Mouse (Mus musculus) heart, embryonic 10.5 days (tissue): ENCODE measurements around the gene Iqub. TPM values are rescaled to one million over a fixed set of nuclear protein-coding genes. Genes with fewer than 3 reads are reported as not detected.

Experiments
- DNase-seq: peaks from one replicate; pipeline ENCODE4 v3.0.0-alpha.2; 2017; ENCODE audit warnings: low spot score
- H3K27ac ChIP-seq: fragments of 300-500 bp; sonication (generic); 2 replicates; pipeline ENCODE4 v1.5.1; 2016; ENCODE audit warnings: mild to moderate bottlenecking
- H3K27me3 ChIP-seq: fragments of 300-500 bp; sonication (generic); 2 replicates; pipeline ENCODE4 v1.6.1; 2016; ENCODE audit warnings: mild to moderate bottlenecking; ENCODE audit not compliant: poor library complexity, insufficient read depth, severe bottlenecking
- H3K36me3 ChIP-seq: fragments of 300-500 bp; sonication (generic); 2 replicates; pipeline ENCODE4 v1.6.1; 2016; ENCODE audit warnings: mild to moderate bottlenecking, moderate library complexity
- H3K4me1 ChIP-seq: fragments of 300-500 bp; sonication (generic); 2 replicates; pipeline ENCODE4 v1.6.1; 2016; ENCODE audit warnings: mild to moderate bottlenecking
- H3K4me3 ChIP-seq: fragments of 300-500 bp; sonication (generic); 2 replicates; pipeline ENCODE4 v1.5.1; 2016; ENCODE audit warnings: mild to moderate bottlenecking, moderate library complexity
- H3K9me3 ChIP-seq: fragments of 300-500 bp; sonication (generic); 2 replicates; pipeline ENCODE4 v1.6.1; 2016; ENCODE audit warnings: mild to moderate bottlenecking, moderate library complexity
- WGBS: fragments of 180-500 bp; shearing (Covaris S2); methylation state at CpG from one replicate; pipeline ENCODE4 v1.1.7; 2016; 5-methylcytosine and 5-hydroxymethylcytosine counted together
- polyA plus RNA-seq: library from polyadenylated mRNA; unstranded; fragments of >200 nt; fragmentation: Nextera tagmentation; extraction: Ambion mirVana; gene quantifications from 2 replicates; pipeline ENCODE4 v1.2.1, GENCODE M21; 2016

The Iqub gene
- polyA plus RNA-seq = 0.30 and 0.38 TPM in 2 replicates

- DNase-seq = peak; percentile 88
- H3K36me3 ChIP-seq = peaks cover 17% of the 10 kb centered on the region; the same call in 1 of the 2 replicates
- H3K4me3 ChIP-seq = no peak within 1 kb of the TSS
- peaks cover 7% of the 10 kb centered on the region for H3K4me1 ChIP-seq
- no peaks in the 10 kb centered on the region for H3K9me3 ChIP-seq
- peak within 1 kb of the TSS; percentile 72 for H3K27ac ChIP-seq
- 12% methylated on average over 13 of the region's 13 CpGs for WGBS
- no peaks in the 10 kb centered on the region for H3K27me3 ChIP-seq
Measured at GRCm38 (mm10) chr6:24514552-24515284, at the start of gene Iqub. Gene Iqub (minus strand): TSS chr6:24515067.

GRCm38 (mm10) chr6:24564081-24564480, 49.2 kb upstream of the Iqub start:
- no peak overlapping the region for H3K4me3 ChIP-seq

GRCm38 (mm10) chr6:24555488-24555887, 40.6 kb upstream of the Iqub start:
- no peak for DNase-seq
- H3K4me1 ChIP-seq = peaks cover 20% of the 10 kb centered on the region
- no peaks in the 10 kb centered on the region for H3K36me3 ChIP-seq
- no peak overlapping the region for H3K27ac ChIP-seq
- WGBS = 59% methylated on average over 2 of the region's 2 CpGs
- H3K9me3 ChIP-seq = no peaks in the 10 kb centered on the region
- H3K27me3 ChIP-seq = no peaks in the 10 kb centered on the region
- H3K4me3 ChIP-seq = no peak overlapping the region

More at GRCm38 (mm10) chr6:24564081-24564480, 49.2 kb upstream of the Iqub start:
- 66% methylated on average over 9 of the region's 9 CpGs for WGBS
- H3K27ac ChIP-seq = no peak overlapping the region
- no peaks in the 10 kb centered on the region for H3K4me1 ChIP-seq
- DNase-seq = no peak
- H3K36me3 ChIP-seq = no peaks in the 10 kb centered on the region
- no peaks in the 10 kb centered on the region for H3K9me3 ChIP-seq
- H3K27me3 ChIP-seq = no peaks in the 10 kb centered on the region

- H3K4me1 ChIP-seq = peaks cover 20% of the 10 kb centered on the region
- H3K36me3 ChIP-seq = no peaks in the 10 kb centered on the region
- no peak for DNase-seq
- H3K27ac ChIP-seq = no peak overlapping the region
- no peak overlapping the region for H3K4me3 ChIP-seq
- 73% methylated on average over 11 of the region's 11 CpGs for WGBS
- no peaks in the 10 kb centered on the region for H3K9me3 ChIP-seq
- no peaks in the 10 kb centered on the region for H3K27me3 ChIP-seq
Measured at GRCm38 (mm10) chr6:24554427-24555086, 39.7 kb upstream of the Iqub start.

- no peak for DNase-seq
- Histone ChIP-seq H3K4me3 (no peak overlapping the region), H3K27ac (no peak overlapping the region), H3K4me1 (peaks cover 20% of the 10 kb centered on the region), H3K9me3 (0 out of 2 replicates have a peak, but pooled peaks cover 3% of the 10 kb centered on the region), H3K36me3 (no peaks in the 10 kb centered on the region), H3K27me3 (no peaks in the 10 kb centered on the region)
- 51% methylated on average over 7 of the region's 7 CpGs for WGBS
Measured at GRCm38 (mm10) chr6:24552046-24552445, 37.2 kb upstream of the Iqub start.

- no peak overlapping the region for H3K4me3 ChIP-seq
- WGBS = 63% methylated on average over 2 of the region's 2 CpGs
- no peaks in the 10 kb centered on the region for H3K36me3 ChIP-seq
- H3K9me3 ChIP-seq = 0 out of 2 replicates have a peak, but pooled peaks cover 3% of the 10 kb centered on the region
- H3K4me1 ChIP-seq = peaks cover 21% of the 10 kb centered on the region
- H3K27me3 ChIP-seq = no peaks in the 10 kb centered on the region
- H3K27ac ChIP-seq = no peak overlapping the region
- no peak for DNase-seq
Measured at GRCm38 (mm10) chr6:24549801-24550200, 34.9 kb upstream of the Iqub start.

- no peak for DNase-seq
Measured at GRCm38 (mm10) chr6:24546716-24547420, 32.0 kb upstream of the Iqub start.

GRCm38 (mm10) chr6:24543119-24543591, 28.3 kb upstream of the Iqub start:
- no peaks in the 10 kb centered on the region for H3K36me3 ChIP-seq
- peak overlapping the region; percentile 30; the same call in 1 of the 2 replicates for H3K27ac ChIP-seq
- H3K27me3 ChIP-seq = no peaks in the 10 kb centered on the region
- no peak for DNase-seq
- no peaks in the 10 kb centered on the region for H3K9me3 ChIP-seq
- WGBS = 48% methylated on average over 6 of the region's 6 CpGs
- peaks cover 26% of the 10 kb centered on the region for H3K4me1 ChIP-seq
- no peak overlapping the region for H3K4me3 ChIP-seq

More at GRCm38 (mm10) chr6:24546716-24547420, 32.0 kb upstream of the Iqub start:
- no peak overlapping the region for H3K4me3 ChIP-seq
- 19% methylated on average over 1 of the region's 1 CpGs for WGBS
- H3K27me3 ChIP-seq = no peaks in the 10 kb centered on the region
- H3K4me1 ChIP-seq = peaks cover 26% of the 10 kb centered on the region
- no peak overlapping the region for H3K27ac ChIP-seq
- 0 out of 2 replicates have a peak, but pooled peaks cover 3% of the 10 kb centered on the region for H3K9me3 ChIP-seq
- no peaks in the 10 kb centered on the region for H3K36me3 ChIP-seq

GRCm38 (mm10) chr6:24542393-24542792, 27.5 kb upstream of the Iqub start:
- Histone ChIP-seq H3K27me3 (no peaks in the 10 kb centered on the region), H3K9me3 (no peaks in the 10 kb centered on the region), H3K27ac (no peak overlapping the region), H3K36me3 (no peaks in the 10 kb centered on the region), H3K4me3 (no peak overlapping the region), H3K4me1 (peaks cover 26% of the 10 kb centered on the region)
- peak; percentile 81 for DNase-seq

GRCm38 (mm10) chr6:24540106-24540505, 25.2 kb upstream of the Iqub start:
- 71% methylated on average over 4 of the region's 4 CpGs for WGBS
- Histone ChIP-seq H3K27ac (no peak overlapping the region), H3K9me3 (no peaks in the 10 kb centered on the region), H3K36me3 (no peaks in the 10 kb centered on the region), H3K27me3 (no peaks in the 10 kb centered on the region), H3K4me1 (peaks cover 14% of the 10 kb centered on the region; the same call in 1 of the 2 replicates), H3K4me3 (no peak overlapping the region)
- no peak for DNase-seq

- H3K4me1 ChIP-seq = peaks cover 14% of the 10 kb centered on the region; the same call in 1 of the 2 replicates
- no peak overlapping the region for H3K27ac ChIP-seq
- no peaks in the 10 kb centered on the region for H3K36me3 ChIP-seq
- DNase-seq = no peak
- H3K9me3 ChIP-seq = no peaks in the 10 kb centered on the region
- H3K27me3 ChIP-seq = no peaks in the 10 kb centered on the region
- H3K4me3 ChIP-seq = no peak overlapping the region
- 88% methylated on average over 3 of the region's 3 CpGs for WGBS
Measured at GRCm38 (mm10) chr6:24538435-24538834, 23.6 kb upstream of the Iqub start.

- H3K36me3 ChIP-seq = no peaks in the 10 kb centered on the region
- DNase-seq = no peak
- WGBS = 50% methylated on average over 3 of the region's 3 CpGs
- no peaks in the 10 kb centered on the region for H3K27me3 ChIP-seq
- H3K4me3 ChIP-seq = no peak overlapping the region
- no peak overlapping the region for H3K27ac ChIP-seq
- H3K4me1 ChIP-seq = peaks cover 29% of the 10 kb centered on the region
- no peaks in the 10 kb centered on the region for H3K9me3 ChIP-seq
Measured at GRCm38 (mm10) chr6:24532804-24533203, 17.9 kb upstream of the Iqub start.
